Mouse (Mus musculus): ENCODE measurements around the gene Ctnnbl1.

The Ctnnbl1 gene

GRCm38 (mm10) chr2:157793851-157794332, 56.7 kb downstream of the Ctnnbl1 start:
- no peak for DNase-seq (ENCODE audit: low read depth)

- no peak for DNase-seq (ENCODE audit: low read depth)
Observed at GRCm38 (mm10) chr2:157795627-157796423, 58.6 kb downstream of the Ctnnbl1 start.

- DNase-seq (ENCODE audit: low read depth), result no peak
Observed at GRCm38 (mm10) chr2:157799533-157799932, 62.3 kb downstream of the Ctnnbl1 start.

GRCm38 (mm10) chr2:157800288-157800687, 63.1 kb downstream of the Ctnnbl1 start:
- no peak for DNase-seq (ENCODE audit: low read depth)

GRCm38 (mm10) chr2:157800746-157801501, 63.7 kb downstream of the Ctnnbl1 start:
- DNase-seq (ENCODE audit: low read depth), result no peak

- DNase-seq (ENCODE audit: low read depth), result no peak
Observed at GRCm38 (mm10) chr2:157801505-157802357, 64.5 kb downstream of the Ctnnbl1 start.

- no peak for DNase-seq (ENCODE audit: low read depth)
Observed at GRCm38 (mm10) chr2:157802666-157803065, 65.5 kb downstream of the Ctnnbl1 start.

GRCm38 (mm10) chr2:157804388-157804787, 67.2 kb downstream of the Ctnnbl1 start:
- no peak for DNase-seq (ENCODE audit: low read depth)

- DNase-seq (ENCODE audit: low read depth), result no peak
Observed at GRCm38 (mm10) chr2:157805091-157805490, 67.9 kb downstream of the Ctnnbl1 start.

- DNase-seq (ENCODE audit: low read depth), result no peak
Observed at GRCm38 (mm10) chr2:157807076-157807475, 69.9 kb downstream of the Ctnnbl1 start.

- DNase-seq (ENCODE audit: low read depth), result no peak
Observed at GRCm38 (mm10) chr2:157807621-157808367, 70.6 kb downstream of the Ctnnbl1 start.

- no peak for DNase-seq (ENCODE audit: low read depth)
Observed at GRCm38 (mm10) chr2:157808368-157808923, 71.2 kb downstream of the Ctnnbl1 start.

GRCm38 (mm10) chr2:157809341-157809740, 72.1 kb downstream of the Ctnnbl1 start:
- no peak for DNase-seq (ENCODE audit: low read depth)

- DNase-seq (ENCODE audit: low read depth), result no peak
Observed at GRCm38 (mm10) chr2:157810749-157811148, 73.5 kb downstream of the Ctnnbl1 start.

GRCm38 (mm10) chr2:157813121-157813520, 75.9 kb downstream of the Ctnnbl1 start:
- DNase-seq (ENCODE audit: low read depth), result no peak

- DNase-seq (ENCODE audit: low read depth), result no peak
Observed at GRCm38 (mm10) chr2:157814116-157814964, 77.1 kb downstream of the Ctnnbl1 start.

- DNase-seq (ENCODE audit: low read depth), result no peak
Observed at GRCm38 (mm10) chr2:157814965-157815283, 77.7 kb downstream of the Ctnnbl1 start.

GRCm38 (mm10) chr2:157817672-157818071, 80.5 kb downstream of the Ctnnbl1 start:
- no peak for DNase-seq (ENCODE audit: low read depth)

- no peak for DNase-seq (ENCODE audit: low read depth)
Observed at GRCm38 (mm10) chr2:157818576-157819320, 81.5 kb downstream of the Ctnnbl1 start.

- no peak for DNase-seq (ENCODE audit: low read depth)
Observed at GRCm38 (mm10) chr2:157819401-157819800, 82.2 kb downstream of the Ctnnbl1 start.

All from c-Kit-positive CD71-negative TER-119-negative erythroid progenitor cells, embryonic 14.5 days (primary cell).